Mouse (Mus musculus) embryo, embryonic 11.5 days (tissue): ENCODE results near the gene Nectin1.

Source experiments
- DNase-seq: peaks from one replicate; pipeline ENCODE4 v3.0.0-alpha.2; 2012; ENCODE audit warnings: low read depth, low spot score

Nectin1 gene

DNA sequence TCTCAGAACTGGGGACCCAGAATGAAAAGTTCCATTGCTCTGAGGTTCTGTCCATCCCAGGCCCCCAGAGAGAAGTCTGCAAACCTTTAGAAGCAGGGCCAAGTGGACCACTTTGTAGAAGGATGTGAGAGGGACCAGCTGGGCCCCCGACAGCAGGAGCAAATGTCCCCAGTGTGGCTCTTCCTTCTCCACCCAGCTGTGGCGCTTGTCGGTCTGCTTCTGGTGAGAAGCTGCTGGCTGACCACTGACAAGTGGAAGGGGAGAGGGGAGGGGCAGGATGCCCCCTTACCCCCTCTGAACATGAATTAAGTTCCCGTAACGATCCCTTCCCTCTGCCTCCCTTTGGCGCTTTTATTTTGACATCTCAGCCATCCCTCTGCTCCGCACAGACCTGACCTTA, 54.0 kb downstream of the Nectin1 start:
- no peak for DNase-seq

DNA sequence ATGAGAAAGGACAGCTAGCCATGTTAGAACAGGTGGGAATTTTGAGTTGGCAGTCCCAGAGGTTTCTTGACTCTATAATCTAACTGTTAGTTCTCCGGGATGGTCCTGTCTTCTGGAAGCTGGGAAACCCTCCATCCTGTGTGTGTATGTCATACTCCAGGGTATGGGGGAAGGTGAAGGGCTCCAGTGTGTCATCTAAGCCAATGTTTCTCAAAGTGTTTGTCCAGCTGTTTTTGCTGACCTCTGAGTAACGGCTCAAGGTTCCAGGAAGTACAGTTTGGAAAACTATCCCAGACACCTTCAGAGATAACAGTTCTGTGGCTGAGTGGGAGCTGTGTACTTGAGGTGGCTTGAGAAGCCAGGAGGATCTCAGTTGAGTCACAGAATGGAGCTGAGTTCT, 56.7 kb downstream of the Nectin1 start:
- no peak for DNase-seq

DNA sequence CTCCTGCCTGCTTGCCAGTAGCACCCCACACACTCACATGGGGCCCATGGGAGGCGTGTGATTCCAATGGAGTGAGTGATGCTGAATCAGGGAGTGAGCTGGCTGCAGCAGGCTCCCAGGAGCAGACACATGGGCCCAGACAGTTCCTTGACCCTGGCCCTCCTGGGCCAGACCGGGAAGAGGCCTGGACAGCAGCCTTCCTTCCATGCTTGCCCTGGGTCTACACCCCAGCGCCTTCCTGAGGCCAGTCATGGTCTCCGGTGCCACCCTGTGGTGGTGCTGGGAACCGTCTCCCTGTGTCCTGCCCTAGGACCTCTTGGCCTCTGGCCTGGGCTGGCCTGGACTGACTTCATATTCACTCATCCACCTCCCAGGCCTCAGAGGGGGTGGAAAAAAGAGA, 58.1 kb downstream of the Nectin1 start:
- DNase-seq, result no peak

DNA sequence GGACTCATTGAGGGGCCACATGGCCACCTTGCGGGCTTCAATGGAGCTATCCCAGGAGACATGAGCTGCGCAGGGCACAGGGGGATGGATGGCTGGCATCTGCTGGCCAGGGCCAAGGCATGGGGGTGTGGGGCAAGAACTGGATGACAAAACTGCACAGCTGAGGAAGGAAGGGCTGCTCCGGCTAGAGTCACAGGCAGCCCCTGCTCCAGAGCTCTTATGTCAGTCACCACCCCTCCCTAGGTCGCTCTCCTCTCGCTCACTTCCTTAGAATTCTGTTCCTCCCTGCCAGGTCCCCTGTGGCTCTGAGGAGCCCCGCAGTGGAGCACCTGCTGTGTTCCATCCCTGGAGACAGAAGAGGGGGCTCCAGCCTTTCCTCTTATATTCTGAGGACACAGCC, 63.8 kb downstream of the Nectin1 start:
- DNase-seq, result no peak

DNA sequence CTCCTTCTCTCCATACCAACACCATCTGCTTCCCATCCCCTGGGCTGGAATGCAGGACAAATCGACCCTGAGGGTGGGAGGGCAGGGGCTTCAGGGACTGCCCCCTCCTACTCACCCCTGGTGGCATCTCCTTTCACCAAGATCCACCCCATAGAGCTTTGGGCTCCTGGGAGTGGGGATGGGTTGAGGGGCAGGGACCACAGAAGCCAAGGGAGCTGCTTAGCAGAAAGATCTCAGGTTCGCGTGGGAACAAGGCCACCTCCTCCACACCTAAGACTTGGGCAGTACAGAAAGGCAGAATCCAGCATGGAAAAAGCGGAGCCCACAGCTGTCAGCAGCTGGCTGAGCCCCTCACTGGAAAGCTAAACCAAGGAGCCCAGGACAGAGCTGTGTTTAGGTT, 64.3 kb downstream of the Nectin1 start:
- DNase-seq, result no peak

DNA sequence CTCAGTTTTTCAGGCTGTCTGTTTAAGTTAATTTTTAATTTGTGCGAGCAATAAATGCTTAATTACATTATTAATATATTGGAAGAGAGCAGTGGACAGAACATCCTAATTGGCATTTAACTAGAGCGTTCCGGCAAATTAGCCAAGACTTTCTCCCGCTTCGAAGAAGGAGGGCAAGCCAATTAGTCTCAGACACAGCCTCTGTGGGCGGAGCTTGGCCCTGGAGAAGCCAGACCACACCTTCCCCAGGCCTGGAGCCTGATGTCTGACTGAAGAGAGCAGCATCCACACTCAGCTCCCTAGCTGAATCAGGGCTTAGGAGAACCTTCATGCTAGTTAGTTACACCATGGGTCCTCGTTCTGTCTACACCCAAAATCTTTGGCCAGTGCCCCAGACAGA, 64.8 kb downstream of the Nectin1 start:
- DNase-seq, result no peak

DNA sequence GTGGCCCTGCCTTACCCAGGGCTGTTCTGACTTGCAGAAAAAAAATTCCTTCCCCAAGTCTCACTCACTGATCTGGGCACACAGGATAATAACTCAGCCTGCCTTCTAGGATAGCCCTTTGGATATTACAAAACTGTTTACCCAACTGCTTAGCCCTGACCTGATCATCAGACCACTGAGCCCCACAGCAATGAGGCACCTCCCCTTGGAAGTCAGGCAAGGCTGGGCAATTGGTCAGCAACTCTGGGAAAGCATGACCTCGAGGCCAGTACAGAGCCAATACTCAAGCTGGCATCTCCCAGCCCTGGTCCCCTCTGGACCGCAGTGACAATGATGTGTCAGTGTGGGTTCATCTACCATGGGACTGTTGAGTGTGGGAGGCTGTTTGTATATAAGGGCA, 69.4 kb downstream of the Nectin1 start:
- DNase-seq, result no peak

DNA sequence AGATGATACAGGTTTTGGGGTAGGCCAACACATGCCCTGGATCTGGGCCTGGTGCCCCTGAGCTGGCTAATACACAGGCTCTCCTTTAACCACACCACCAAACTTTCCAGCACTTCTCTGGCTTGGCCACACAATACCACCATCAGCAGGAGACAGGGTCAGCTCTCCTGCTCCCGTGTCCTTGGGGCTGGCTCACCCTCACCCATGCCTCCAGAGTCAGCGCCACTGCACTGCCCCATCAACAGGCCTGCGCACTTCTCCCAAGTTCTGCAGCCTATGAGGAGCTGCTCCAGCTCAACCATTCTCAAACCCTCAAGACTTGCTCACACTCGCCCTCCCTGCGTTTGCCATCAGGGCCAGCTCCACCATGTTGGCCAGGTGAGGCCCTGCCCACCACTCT, 78.4 kb downstream of the Nectin1 start:
- DNase-seq, result no peak

DNA sequence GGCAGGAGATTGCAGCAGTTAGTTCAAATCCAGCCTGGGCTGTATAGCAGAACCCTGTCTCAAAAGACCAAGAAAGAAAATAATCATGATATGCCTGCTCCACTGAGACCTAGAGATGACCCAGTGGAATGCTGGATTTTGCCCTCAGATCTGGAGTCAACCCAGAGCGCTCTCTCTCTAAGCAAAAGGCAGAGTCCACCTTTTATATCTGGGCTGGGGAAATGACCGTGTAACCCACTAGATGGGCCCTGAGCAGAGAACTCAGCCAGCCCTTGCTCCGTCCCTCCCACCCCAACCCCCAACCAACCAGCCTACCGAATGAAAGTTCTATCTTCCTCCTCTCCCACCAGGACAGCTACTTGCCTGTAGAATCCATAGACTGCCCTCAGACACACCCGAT, 81.4 kb downstream of the Nectin1 start:
- DNase-seq, result no peak

DNA sequence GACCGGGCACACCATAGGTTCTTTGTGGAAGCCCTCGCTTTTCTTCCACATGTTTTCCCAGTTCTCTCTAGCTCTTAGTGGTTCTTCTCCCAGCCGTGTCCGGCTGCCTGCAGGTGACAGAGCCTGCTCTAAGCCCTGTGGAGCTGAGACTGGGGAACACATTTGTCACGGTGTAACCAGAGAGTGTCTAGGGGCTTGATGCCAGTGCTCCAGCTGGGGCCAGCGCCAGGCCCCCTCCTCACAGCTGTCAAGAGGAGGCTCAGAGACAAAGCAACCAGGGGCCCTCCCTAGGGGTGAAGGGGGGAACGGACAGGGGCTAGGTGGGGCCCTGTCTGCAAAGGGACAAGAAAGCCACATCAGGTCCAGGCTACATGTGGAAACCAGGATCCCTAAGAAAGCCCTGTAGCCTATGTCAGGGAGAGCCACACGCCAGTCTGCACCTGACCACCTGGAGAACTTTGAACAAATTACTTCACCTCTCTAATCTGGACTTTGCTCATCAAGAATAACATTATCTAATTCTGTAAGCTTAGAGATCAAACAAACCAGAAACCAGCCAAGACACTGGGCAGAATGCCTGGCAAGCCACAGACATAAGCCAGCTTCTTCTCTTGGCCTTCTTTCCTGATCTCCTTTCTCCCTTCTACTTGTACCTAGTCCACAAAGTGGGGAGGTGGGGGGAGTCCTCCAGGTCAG, 82.9 kb downstream of the Nectin1 start:
- DNase-seq, result no peak

DNA sequence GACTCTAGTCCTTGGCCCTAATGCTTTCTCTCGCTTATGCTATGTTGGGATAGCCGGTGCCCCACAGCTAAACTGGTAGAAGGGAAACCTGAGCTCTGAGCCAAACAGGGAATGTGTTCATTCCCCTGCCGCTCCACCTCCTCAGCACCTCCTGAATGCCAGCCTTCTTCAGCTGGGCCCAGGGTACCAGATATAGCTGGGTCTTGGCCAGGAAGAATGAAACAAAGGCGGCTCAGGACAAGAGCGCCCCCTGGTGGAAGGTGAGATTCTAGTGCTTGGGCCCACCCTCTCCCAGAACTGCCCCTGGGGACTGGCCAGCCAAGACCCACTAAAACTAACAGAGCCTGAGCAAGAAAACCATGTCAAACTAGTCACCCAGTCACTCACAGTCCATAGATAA, 83.8 kb downstream of the Nectin1 start:
- no peak for DNase-seq

DNA sequence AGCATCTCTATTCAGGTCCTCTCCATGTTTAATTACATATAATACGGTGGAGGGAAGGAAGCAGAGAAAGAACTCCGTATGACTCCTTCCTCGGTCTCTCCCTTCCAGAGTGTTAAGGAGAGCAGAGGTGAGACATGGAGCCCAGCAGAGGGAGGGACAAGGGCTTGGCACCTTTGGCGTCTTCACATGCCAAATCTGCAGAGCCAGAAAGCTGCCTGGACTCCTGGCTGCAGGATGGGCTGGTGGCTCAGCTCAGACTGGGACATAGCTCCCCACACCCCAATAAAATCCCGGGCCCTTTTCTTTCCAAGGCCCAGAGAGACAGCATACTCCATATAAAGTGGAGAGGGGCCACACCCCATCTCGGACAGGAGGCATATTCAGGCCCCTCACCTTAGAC, 85.2 kb downstream of the Nectin1 start:
- DNase-seq, result no peak

DNA sequence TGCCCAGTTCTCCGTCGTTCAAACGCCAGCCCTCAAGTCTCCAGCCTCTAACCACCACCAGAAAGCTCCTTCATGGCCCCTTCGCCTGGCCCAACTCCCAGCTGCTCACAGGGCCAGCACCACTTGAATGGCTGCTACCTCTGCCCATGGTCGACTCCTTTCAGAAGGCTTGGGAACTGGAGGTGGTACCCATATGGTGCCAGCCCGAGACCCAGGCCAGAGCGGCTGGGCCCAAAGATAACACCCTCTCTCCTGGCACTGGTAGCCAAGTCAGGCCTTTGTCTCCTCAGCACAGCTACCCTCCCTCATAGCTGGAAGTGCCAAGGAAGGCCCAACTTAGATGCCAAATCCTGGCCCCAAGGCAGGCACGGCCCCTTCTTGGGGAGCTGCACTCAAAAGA, 89.4 kb downstream of the Nectin1 start:
- DNase-seq, result no peak

DNA sequence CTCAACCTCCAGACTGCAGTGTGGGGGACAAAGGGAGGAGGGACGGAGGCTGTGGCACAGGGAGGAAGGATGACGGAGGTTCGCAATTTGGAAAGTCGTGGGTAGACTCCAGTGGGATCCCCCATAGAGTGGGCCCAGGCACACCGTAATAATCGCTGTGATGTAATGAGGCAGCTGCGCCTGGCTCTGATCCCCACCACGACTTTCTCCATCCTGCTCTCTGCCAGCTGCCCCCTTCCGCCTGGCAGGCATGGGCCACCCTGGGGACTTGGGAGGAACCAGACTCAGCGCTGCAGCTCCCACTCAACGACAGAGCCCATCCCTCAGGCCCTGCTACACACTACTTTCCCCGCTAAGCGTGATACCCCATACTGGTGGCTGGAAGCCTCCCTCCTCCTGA, 90.5 kb downstream of the Nectin1 start:
- no peak for DNase-seq

DNA sequence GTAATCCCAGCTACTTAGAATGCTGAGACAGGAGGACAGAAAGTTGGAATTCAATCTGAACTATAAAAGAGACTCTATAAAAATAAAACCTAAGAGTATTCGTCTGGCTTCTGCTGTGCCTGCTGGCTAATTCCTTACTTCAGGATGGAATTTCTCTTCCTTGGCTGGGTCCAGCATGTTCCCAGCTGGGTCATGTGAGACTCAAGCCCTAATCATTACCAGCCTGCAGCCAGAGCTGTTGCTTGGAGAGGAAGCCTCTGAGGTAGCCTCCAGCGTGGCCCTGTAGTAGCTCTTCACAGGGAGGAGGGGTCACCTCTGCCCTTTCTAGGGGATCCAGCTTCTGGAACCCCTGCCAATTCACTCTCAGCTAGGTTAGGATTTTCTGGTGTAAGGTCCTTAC, 94.8 kb downstream of the Nectin1 start:
- no peak for DNase-seq

DNA sequence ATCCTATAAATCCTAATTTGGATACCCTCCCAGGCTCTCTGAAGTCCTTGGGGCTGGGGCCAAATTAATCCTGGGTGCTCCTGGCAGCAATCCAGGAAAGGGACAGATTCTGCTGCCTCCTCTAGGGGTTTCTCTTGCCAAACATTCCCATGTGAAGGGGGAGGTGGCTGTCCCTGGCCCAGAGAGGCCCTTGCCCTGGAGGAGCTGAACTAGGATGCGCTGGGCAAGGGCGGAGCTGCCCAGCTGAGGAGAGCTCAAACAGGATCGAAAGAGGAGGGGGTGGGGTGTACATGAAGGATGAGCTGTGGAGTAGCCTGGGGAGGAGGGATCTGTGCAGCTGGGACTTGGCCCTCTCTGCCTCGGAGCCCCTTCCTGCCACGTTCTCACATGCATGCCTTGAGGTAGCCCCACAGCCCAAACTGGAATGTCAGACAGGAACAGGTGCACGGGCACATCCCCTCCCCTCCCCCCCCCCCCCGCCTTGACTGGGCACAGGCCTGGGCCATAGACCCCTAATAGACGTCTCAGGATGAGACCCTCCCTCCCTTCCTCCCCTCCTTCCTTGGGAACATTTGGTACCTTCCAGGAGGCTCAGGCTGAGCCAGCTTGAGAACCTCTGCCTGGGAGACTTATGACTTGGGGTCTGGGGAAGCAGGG, 99.3 kb downstream of the Nectin1 start:
- DNase-seq, result no peak

DNA sequence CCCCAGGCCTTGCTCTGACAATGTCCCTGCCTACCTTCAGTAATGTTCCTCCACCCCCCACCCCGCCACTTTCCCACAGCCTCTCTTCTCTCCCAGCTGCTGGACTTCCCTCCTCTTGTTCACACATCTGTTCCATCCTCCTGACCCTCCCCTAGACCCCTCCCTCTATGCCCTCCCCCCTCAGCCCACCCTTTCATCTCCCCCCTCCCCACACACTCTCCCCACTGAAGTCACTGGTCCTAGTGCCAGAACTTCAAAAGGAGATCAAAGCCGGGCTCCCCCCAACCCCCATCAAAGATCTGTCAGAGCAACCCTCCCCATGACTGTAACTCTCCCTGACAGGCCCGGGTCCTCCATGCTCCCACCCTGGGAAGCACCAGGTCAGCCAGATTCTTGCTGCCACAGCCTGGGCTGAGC, 99.9 kb downstream of the Nectin1 start:
- no peak for DNase-seq

DNA sequence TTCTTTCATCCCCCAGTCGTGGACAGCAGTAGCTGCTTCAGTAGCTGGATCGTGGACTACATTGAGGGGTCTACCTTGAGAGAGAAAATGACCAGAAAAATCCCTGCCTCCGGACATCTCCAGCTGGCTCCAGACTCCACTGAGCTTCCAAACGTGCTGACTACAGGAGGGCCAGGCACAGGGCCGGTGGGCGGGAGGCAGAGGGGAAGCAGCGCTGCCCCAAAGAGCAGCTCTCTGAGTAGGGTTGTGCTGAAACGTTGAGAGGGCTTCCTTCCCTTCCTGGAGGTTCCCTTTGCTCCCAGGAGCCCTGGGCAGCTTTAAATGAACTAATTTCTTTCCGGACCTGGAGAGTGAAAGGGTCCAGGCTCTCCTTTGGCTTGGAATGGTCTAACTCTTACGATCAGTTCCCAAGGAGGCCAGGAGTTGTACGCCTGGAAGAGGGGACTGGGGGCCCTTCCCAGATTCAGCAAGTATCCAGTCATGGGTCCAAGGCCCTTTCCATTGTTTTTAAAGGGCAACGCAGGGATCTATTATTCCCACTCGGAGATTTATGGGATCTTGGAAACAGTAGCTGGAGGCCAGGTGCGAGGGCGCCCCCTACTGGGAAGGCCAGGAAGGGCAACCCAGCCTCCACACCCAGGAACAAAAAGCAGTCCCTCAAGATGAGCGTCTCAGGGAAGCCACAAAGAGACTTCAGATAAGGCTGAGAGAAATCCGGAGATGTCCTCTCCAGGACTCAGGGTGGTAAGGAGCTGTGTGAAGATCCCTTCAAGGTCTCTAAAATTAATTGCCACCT, 102.1 kb downstream of the Nectin1 start:
- DNase-seq, result no peak

DNA sequence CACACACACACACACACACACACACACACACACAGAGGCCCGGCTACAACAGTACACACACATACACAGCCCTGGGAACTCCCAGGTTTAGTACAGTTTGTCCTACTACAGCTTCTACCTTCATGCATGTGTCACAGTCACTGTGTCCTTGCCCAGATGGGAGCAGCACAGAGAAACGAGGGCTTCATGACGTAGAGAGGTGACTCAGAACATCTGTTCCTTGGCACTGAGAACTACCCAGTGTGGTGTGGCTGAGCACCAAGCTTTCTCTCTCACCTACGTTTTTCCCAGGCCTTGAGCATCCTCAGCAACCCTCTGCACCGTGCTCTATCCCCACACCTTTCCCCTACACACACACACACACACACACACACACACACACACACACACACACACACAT, 104.1 kb downstream of the Nectin1 start:
- DNase-seq, result no peak

DNA sequence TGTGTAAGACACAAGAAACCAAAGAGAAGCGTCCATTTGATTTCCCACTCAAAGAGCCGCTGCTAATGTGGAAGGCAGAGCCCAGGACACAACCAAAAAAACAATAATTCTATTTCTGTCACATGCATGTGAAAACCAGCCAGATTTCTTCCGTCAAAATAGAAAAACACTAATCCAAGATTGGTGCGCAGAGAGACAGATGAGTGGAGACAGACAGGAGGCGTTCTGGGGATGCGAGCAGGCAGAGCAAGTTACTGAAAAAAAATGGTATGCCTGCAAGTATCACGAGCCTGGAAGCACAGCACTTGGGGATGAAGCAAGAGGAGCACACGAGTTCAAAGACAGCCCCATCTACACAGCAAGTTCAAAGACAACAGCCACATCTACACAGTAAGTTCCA, 106.5 kb downstream of the Nectin1 start:
- no peak for DNase-seq

DNA sequence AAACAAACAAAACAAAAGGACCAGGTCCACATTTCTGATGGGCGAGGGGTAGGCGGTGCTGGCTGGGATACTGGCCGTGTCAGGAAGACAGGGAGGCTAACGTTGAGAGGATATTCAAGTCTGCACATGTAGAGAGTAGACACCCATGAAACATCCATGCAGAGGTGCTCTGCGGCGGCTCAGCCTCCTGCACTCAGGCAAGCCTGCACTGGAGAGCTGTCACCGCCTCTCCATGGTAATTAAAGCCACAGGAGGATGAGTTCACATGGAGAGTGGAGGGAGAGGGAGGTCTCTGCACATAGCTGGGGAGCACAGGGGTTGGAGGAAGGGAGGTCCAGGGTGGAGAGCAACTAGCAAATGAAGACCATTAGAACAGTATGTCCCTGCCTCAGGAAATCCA, 107.4 kb downstream of the Nectin1 start:
- DNase-seq, result no peak

DNA sequence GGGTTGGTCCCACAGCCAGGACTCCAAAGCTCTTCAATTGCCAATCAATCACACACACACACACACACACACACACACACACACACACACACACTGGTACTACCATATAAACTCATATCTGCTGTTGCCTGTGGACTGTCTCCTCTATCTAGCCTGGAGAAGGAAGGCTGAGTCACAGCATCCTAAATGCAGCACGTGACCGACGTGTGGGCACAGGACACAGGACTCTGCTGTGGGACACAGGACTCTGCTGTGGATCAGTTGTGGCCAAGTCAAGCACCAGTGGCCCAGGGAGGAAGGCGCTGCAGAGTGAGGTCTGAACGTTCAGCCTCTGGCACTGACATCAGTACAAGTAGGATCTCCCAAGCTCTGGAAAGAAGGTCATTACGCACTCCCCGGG, 112.1 kb downstream of the Nectin1 start:
- DNase-seq, result no peak
